Mouse (Mus musculus): ENCODE results near the gene Dbn1. TPM values are rescaled to one million over a fixed set of nuclear protein-coding genes. Genes with fewer than 3 reads are reported as not detected.
"Not testable (repeated sequence)": the region's sequence is repeated elsewhere in the genome, so short reads cannot be mapped to it uniquely, and the experiment has no call there.

Gene Dbn1
- polyA plus RNA-seq, 1 experiment from 2014 or later, result 292 TPM

GRCm38 (mm10) chr13:55444286-55444936 lies 43.5 kb downstream of the Dbn1 start:
- peak; percentile 62 for ATAC-seq (ENCODE audit: low FRiP score)
- no peaks in the 10 kb centered on the region for H3K9me3 ChIP-seq (ENCODE audit: control insufficient read depth, low read length)
- H3K4me3 ChIP-seq (ENCODE audit: low read depth, low read length), result peak overlapping the region; percentile 73
- peaks cover 18% of the 10 kb centered on the region for H3K4me1 ChIP-seq (ENCODE audit: control insufficient read depth, insufficient read depth, low read length)
- peak overlapping the region; percentile 80 for H3K27ac ChIP-seq (ENCODE audit: low read depth, low read length)
- H3K36me3 ChIP-seq (ENCODE audit: control insufficient read depth, insufficient read depth, low read length), result no peaks in the 10 kb centered on the region
- no peaks in the 10 kb centered on the region for H3K27me3 ChIP-seq (ENCODE audit: control insufficient read depth, insufficient read depth, low read length)
- DNase-seq (ENCODE audit: low spot score, missing footprints), result no peak
- WGBS, result 1% methylated on average over 33 of the region's 33 CpGs
- peak overlapping the region; percentile 60 for H3K9ac ChIP-seq (ENCODE audit: low read length)
- peak overlapping the region; percentile 84 for H3K4me2 ChIP-seq

- Histone ChIP-seq H3K36me3 (ENCODE audit: control insufficient read depth, insufficient read depth, low read length) (no peaks in the 10 kb centered on the region), H3K4me3 (ENCODE audit: low read depth, low read length) (peak overlapping the region; percentile 73), H3K9ac (ENCODE audit: low read length) (peak overlapping the region; percentile 60), H3K27ac (ENCODE audit: low read depth, low read length) (no peak overlapping the region), H3K4me1 (ENCODE audit: control insufficient read depth, insufficient read depth, low read length) (peaks cover 18% of the 10 kb centered on the region), H3K27me3 (ENCODE audit: control insufficient read depth, insufficient read depth, low read length) (no peaks in the 10 kb centered on the region), H3K9me3 (ENCODE audit: control insufficient read depth, low read length) (no peaks in the 10 kb centered on the region), H3K4me2 (peak overlapping the region; percentile 84)
- DNase-seq (ENCODE audit: low spot score, missing footprints), result peak; percentile 80
- ATAC-seq (ENCODE audit: low FRiP score), result no peak
- 49% methylated on average over 9 of the region's 9 CpGs for WGBS
Observed at GRCm38 (mm10) chr13:55443799-55444285, 44.1 kb downstream of the Dbn1 start.

GRCm38 (mm10) chr13:55437111-55437629 lies 50.7 kb downstream of the Dbn1 start:
- 91% methylated on average over 15 of the region's 15 CpGs for WGBS

GRCm38 (mm10) chr13:55431889-55432685 lies 55.8 kb downstream of the Dbn1 start:
- Histone ChIP-seq H3K27ac (ENCODE audit: low read depth, low read length) (no peak overlapping the region), H3K4me3 (ENCODE audit: low read depth, low read length) (no peak overlapping the region), H3K9ac (ENCODE audit: low read length) (no peak overlapping the region), H3K9me3 (ENCODE audit: control insufficient read depth, low read length) (no peaks in the 10 kb centered on the region; the same call in 1 of the 2 replicates), H3K27me3 (ENCODE audit: control insufficient read depth, insufficient read depth, low read length) (no peaks in the 10 kb centered on the region), H3K36me3 (ENCODE audit: control insufficient read depth, insufficient read depth, low read length) (no peaks in the 10 kb centered on the region), H3K4me1 (ENCODE audit: control insufficient read depth, insufficient read depth, low read length) (no peaks in the 10 kb centered on the region), H3K4me2 (no peak overlapping the region)
- DNase-seq (ENCODE audit: low spot score, missing footprints), result peak; percentile 73
- ATAC-seq (ENCODE audit: low FRiP score), result no peak
- 78% methylated on average over 10 of the region's 10 CpGs for WGBS

More at GRCm38 (mm10) chr13:55437111-55437629, 50.7 kb downstream of the Dbn1 start:
- not testable (repeated sequence) for H3K4me1 ChIP-seq (ENCODE audit: control insufficient read depth, insufficient read depth, low read length); H3K27me3 ChIP-seq (ENCODE audit: control insufficient read depth, insufficient read depth, low read length); ATAC-seq (ENCODE audit: low FRiP score); H3K4me2 ChIP-seq; H3K4me3 ChIP-seq (ENCODE audit: low read depth, low read length); H3K27ac ChIP-seq (ENCODE audit: low read depth, low read length); H3K9me3 ChIP-seq (ENCODE audit: control insufficient read depth, low read length); DNase-seq (ENCODE audit: low spot score, missing footprints); H3K36me3 ChIP-seq (ENCODE audit: control insufficient read depth, insufficient read depth, low read length); H3K9ac ChIP-seq (ENCODE audit: low read length)

GRCm38 (mm10) chr13:55430566-55430965 lies 57.3 kb downstream of the Dbn1 start:
- 95% methylated on average over 2 of the region's 2 CpGs for WGBS

GRCm38 (mm10) chr13:55429226-55429888 lies 58.6 kb downstream of the Dbn1 start:
- no peaks in the 10 kb centered on the region for H3K36me3 ChIP-seq (ENCODE audit: control insufficient read depth, insufficient read depth, low read length)
- H3K27ac ChIP-seq (ENCODE audit: low read depth, low read length), result no peak overlapping the region
- H3K27me3 ChIP-seq (ENCODE audit: control insufficient read depth, insufficient read depth, low read length), result no peaks in the 10 kb centered on the region
- 75% methylated on average over 12 of the region's 12 CpGs for WGBS
- H3K9ac ChIP-seq (ENCODE audit: low read length), result no peak overlapping the region
- ATAC-seq (ENCODE audit: low FRiP score) (no peak), DNase-seq (ENCODE audit: low spot score, missing footprints) (peak; percentile 66)
- no peaks in the 10 kb centered on the region for H3K4me1 ChIP-seq (ENCODE audit: control insufficient read depth, insufficient read depth, low read length)
- H3K4me2 ChIP-seq, result no peak overlapping the region
- no peaks in the 10 kb centered on the region; the same call in 1 of the 2 replicates for H3K9me3 ChIP-seq (ENCODE audit: control insufficient read depth, low read length)
- H3K4me3 ChIP-seq (ENCODE audit: low read depth, low read length), result no peak overlapping the region

More at GRCm38 (mm10) chr13:55430566-55430965, 57.3 kb downstream of the Dbn1 start:
- no peaks in the 10 kb centered on the region; the same call in 1 of the 2 replicates for H3K9me3 ChIP-seq (ENCODE audit: control insufficient read depth, low read length)
- H3K27me3 ChIP-seq (ENCODE audit: control insufficient read depth, insufficient read depth, low read length), result no peaks in the 10 kb centered on the region
- no peak overlapping the region for H3K27ac ChIP-seq (ENCODE audit: low read depth, low read length)
- H3K36me3 ChIP-seq (ENCODE audit: control insufficient read depth, insufficient read depth, low read length), result no peaks in the 10 kb centered on the region
- H3K4me2 ChIP-seq, result no peak overlapping the region
- H3K4me1 ChIP-seq (ENCODE audit: control insufficient read depth, insufficient read depth, low read length), result no peaks in the 10 kb centered on the region
- DNase-seq (ENCODE audit: low spot score, missing footprints) (peak; percentile 23), ATAC-seq (ENCODE audit: low FRiP score) (no peak)
- H3K4me3 ChIP-seq (ENCODE audit: low read depth, low read length), result no peak overlapping the region
- no peak overlapping the region for H3K9ac ChIP-seq (ENCODE audit: low read length)

GRCm38 (mm10) chr13:55426613-55427012 lies 61.3 kb downstream of the Dbn1 start, which contains the start of gene F12:
TSS of gene F12 (minus strand) at chr13:55426793.
- no peaks in the 10 kb centered on the region for H3K4me1 ChIP-seq (ENCODE audit: control insufficient read depth, insufficient read depth, low read length)
- DNase-seq (ENCODE audit: low spot score, missing footprints) (no peak), ATAC-seq (ENCODE audit: low FRiP score) (no peak)
- H3K4me3 ChIP-seq (ENCODE audit: low read depth, low read length), result no peak within 1 kb of the TSS
- H3K4me2 ChIP-seq, result no peak within 1 kb of the TSS
- H3K9me3 ChIP-seq (ENCODE audit: control insufficient read depth, low read length), result no peaks in the 10 kb centered on the region; the same call in 1 of the 2 replicates
- WGBS, result 84% methylated on average over 10 of the region's 10 CpGs
- H3K27ac ChIP-seq (ENCODE audit: low read depth, low read length), result no peak within 1 kb of the TSS
- H3K27me3 ChIP-seq (ENCODE audit: control insufficient read depth, insufficient read depth, low read length), result peaks cover 6% of the 10 kb centered on the region
- no peaks in the 10 kb centered on the region for H3K36me3 ChIP-seq (ENCODE audit: control insufficient read depth, insufficient read depth, low read length)
- no peak within 1 kb of the TSS for H3K9ac ChIP-seq (ENCODE audit: low read length)

Measured in midbrain, embryonic 11.5 days (tissue).